Mouse (Mus musculus) ES-CJ7 (cell line): ENCODE results near the gene Gm10644.

ENCODE experiments used
- DNase-seq: peaks from one replicate; pipeline ENCODE4 v3.0.0; 2011; ENCODE audit warnings: low read depth, low spot score

Gm10644 gene

GRCm38 (mm10) chr8:83980845-83981244 lies 25.8 kb upstream of the Gm10644 start:
- DNase-seq = no peak

- no peak for DNase-seq
Measured at GRCm38 (mm10) chr8:83980250-83980649, 25.2 kb upstream of the Gm10644 start.

- DNase-seq = no peak
Measured at GRCm38 (mm10) chr8:83978200-83978599, 23.2 kb upstream of the Gm10644 start.

DNA sequence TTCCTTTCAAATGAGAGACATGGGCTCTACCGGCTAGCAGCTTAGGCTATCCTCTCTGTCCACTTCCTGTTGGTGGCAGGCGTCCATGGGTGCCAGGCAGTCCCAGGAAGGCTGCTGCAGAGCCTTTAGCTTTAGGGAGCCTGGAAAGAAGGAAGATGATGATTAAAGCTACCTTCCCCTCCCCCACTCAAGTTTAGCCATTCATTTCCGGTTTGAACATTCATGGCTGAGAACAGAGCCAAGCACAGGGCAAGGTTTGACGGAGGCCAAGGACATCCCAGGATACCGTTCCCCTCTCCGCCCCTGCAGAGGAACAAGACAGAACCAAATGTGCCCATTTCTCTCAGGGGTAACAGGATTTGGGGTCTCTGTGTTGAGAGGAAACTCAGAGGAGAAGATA lies 22.6 kb upstream of the Gm10644 start:
- DNase-seq = no peak

DNA sequence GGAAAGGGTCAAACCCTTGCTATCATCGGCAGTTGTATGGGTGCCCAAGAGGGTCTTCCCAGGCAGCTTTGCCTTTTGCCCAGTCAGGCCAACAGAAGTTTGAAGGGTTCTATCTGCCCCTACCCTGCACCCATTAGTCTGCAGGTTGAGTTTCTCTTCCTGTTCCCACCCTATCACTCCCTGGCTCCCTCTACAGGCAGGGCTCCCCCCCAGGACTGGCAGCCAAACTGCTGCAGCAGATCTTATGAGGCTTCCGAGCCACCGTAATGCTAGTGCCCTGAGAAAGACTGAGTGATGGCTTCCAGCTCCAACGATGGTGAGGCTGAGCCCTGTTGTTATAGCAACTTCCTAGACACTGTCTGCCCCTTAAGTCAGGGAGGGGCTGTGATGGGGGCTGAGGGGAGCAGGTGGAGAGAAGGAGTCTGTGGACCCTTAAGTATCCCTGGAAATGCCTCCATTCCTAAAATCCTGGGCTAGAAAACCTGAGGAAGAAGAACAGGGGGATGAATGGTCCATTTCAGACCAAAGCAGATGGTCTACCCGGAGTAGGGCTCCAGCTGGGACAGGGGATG lies 21.9 kb upstream of the Gm10644 start:
- no peak for DNase-seq

GRCm38 (mm10) chr8:83976101-83976630 lies 21.2 kb upstream of the Gm10644 start:
- no peak for DNase-seq

DNA sequence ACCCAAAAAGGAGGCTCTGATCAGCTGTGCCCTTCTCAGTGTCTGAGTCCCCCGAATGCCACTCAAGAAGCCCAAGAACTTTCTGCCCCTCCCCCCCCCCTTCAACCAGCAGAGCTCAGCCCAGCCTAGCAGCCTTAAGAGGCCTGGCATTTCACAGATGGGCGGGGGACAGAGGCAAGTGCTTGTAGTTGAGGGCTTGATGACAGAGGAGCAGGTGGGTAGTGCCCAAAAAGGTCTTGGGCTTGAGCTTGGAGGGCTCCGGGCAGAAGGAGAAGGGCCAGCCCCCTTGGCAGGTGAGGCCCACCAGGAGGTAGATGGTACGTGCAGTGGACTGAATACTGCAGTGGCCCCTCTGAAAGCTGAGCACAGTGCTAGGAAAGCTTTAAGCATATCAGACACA lies 19.5 kb upstream of the Gm10644 start:
- DNase-seq = no peak

DNA sequence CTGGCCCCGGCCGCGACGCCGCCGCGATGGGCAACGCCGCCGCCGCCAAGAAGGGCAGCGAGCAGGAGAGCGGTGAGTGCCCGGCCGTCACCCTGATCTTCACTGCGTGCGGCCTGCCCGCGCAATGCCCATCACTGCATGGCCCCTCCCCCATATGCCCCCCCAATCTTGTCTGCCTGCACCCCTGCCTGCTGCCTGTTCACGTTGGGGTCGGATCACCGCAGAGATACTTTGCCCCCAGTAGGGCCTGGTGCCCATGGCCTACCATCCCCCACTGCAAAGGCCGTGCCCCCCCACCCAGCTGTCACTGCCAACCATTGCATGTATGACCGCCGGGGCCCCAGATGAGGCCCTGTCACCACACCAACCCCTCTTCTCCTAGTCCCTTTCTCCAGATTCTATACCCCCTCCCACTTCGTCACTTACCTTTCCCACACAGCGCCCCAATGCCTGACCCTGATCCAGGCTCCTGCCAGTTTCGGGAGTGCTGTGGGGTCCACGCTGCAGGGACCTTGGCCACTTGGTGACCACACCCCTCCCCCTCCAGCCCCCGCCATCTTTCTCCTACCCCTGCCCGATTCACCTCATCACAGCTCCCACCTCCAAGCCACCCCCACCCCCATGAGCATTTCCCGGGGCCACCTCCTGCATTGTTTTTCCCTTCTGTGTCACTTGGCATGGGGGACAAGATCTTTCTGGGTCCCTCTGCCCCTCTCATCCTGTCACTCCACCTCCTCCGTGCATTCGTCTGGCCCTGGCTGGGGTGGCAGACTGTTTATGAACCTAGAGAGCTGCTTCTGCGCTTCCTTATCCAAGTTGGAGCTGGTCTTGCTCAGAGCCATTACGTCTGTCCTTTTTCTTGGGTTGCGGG lies 18.4 kb upstream of the Gm10644 start:
- DNase-seq = no peak

DNA sequence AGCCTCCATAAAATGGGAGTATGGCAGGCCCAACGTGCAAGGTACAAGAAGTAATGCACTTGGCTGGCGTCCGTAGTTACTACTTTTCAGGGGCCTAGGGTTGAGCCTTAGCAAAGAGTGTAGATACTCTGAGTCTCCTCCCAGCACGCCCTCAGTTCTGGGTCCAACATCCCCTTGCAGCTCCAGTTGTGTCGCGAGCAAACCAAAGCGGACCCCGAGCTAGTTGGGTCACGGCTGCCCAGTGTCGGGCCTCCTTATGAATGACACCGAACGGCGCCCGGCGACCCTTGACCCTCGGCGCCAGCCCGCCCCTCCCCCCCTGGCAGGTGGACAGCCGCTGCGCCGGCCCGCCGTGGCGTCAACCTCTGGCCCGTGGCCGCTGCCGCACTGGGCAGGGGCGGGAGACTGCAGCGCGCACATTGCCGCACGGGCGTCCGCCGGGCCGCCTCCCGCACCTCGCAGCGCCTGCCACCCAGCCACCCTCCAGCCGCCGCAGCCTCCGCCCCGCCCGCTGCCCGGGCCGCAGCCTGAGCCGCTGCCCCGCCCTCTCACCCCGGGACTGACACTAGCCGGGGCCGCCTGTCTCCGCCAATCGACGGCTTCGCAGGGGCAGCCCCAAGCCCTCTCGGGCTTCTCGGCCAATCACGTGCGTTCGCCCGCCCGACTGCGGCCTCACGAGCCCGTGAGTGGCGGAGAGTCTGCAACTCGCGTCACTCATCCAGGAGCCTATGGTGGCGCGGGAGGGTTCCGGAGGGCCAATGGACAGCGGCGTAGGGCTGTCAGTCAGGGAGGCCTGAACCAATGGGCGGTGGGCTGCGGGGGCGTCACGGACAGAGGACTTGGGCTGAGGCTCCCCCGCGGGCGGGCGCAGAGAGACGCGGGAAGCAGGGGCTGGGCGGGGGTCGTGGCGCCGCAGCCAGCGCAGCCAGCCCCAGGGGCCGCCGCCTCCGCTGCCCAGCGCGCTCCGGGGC lies 17.4 kb upstream of the Gm10644 start, which contains the start of gene Prkaca:
TSS of gene Prkaca (plus strand) at position 844 of the 971 bp plus-strand sequence.
- DNase-seq = peak; percentile 99

GRCm38 (mm10) chr8:83971661-83972060 lies 16.7 kb upstream of the Gm10644 start:
- no peak for DNase-seq

DNA sequence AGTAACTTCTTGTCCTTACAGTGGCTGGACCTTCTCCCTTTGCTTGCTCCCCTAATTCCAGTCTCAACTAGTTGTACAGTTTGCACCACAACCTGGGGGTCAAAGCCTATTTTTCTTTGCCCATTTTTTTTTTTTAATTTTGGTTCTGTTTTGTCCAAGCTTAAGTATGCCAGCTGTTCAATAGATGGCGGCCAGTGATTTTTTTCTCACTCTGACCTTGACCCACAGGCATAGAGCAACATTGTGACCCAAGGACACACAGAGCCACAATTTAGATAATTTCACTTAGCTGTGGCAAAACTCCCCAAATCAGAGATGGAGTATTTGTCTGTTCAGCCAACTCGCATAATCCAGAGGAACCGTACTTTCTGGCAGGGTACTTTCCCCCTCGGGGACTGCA lies 16.1 kb upstream of the Gm10644 start:
- DNase-seq = no peak

DNA sequence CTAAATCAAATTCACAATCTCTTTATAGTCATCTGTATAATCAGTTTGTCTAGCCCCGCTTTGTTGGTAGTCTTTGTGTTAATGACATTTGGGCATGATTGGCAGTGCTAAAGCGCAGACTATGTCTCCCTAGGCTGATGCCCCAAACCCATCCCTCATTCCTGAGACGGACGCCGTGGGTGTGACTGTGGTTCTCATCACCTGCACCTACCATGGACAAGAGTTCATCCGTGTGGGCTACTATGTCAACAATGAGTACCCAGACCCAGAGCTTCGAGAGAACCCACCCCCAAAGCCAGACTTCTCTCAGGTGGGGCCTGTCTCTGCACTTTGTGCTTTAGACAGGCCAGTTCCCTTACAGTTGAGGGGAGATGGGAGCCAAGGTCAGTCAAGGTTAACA lies 12.7 kb upstream of the Gm10644 start:
- DNase-seq = no peak

GRCm38 (mm10) chr8:83964015-83964765 lies 9.2 kb upstream of the Gm10644 start:
- no peak for DNase-seq

GRCm38 (mm10) chr8:83956789-83957188 lies 1.8 kb upstream of the Gm10644 start:
- DNase-seq = peak; percentile 79

DNA sequence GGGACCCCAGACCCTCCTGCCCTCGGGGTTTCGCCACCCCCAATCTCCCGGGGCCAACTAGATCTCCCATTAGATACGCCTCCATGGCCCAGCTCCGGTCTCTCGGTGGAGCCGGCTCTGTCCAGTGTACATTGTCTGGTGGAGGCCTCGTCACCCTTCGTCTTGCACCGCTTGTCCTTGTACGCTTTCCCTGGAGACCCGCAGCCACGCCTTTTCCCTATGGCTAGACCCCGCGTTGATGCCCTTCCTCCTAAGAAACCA lies 883 bp upstream of the Gm10644 start:
- no peak for DNase-seq

GRCm38 (mm10) chr8:83954749-83955105 lies 278 bp downstream of the Gm10644 start:
- DNase-seq = no peak

GRCm38 (mm10) chr8:83945540-83945939 lies 9.5 kb downstream of the Gm10644 start:
- no peak for DNase-seq

DNA sequence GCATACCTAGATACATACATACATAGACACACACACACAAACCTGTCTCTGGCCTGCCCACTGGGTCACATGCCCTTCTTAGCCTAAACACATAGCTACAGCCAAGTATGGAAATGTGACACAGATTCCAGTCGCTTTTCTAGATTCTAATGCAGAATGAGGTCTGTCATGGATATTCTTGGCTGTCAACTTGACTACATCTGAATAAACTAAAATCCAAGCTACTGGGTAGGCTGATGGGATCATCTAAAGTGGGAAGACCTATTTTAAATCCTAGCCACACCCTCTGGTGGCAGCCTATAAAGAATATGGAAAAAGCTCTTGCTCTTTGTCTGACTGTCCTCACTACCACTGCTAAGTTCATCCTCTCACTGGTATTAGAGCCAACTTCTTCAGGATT lies 12.6 kb downstream of the Gm10644 start:
- no peak for DNase-seq

- DNase-seq = no peak
Measured at GRCm38 (mm10) chr8:83941066-83941677, 13.8 kb downstream of the Gm10644 start.

DNA sequence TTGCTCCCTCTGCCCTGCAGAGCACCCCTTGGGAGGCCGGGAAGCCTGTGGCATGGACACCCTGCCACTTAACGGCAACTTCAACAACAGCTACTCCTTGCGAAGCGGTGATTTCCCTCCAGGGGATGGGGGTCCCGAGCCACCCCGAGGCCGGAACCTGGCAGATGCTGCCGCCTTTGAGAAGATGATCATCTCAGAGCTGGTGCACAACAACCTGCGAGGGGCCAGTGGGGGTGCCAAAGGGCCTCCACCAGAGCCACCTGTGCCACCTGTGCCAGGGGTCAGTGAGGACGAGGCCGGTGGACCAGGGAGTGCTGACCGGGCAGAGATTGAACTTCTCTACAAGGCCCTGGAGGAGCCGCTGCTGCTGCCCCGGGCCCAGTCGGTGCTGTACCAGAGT lies 16.7 kb downstream of the Gm10644 start:
- no peak for DNase-seq

DNA sequence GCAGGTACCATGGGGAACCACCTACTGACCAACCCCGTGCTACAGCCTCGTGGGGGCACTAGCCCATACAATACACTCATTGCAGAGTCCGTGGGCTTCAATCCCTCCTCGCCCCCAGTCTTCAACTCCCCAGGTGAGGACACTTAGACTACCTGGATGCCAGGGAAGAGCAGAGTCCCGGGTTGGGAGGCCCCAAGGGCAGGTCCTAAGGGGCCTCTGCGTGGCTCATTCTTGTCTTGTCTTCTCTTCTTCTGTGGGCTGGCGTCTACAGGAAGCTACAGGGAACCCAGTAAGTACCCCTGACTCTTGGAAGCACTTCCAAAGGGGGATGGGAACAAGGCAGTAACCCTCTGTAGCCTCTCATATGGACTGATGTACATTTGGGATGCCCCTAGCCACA lies 17.4 kb downstream of the Gm10644 start:
- no peak for DNase-seq
